Mouse (Mus musculus) gastrocnemius, adult 8-10 months (tissue): Measurements from ENCODE around the gene Hist1h4h. TPM values are rescaled to one million over a fixed set of nuclear protein-coding genes. Genes with fewer than 3 reads are reported as not detected.
"Not testable (repeated sequence)": the region's sequence is repeated elsewhere in the genome, so short reads cannot be mapped to it uniquely, and the experiment has no call there.

ENCODE experiments used
- DNase-seq, 2 experiments: peaks; one replicate each; pipeline ENCODE4 v3.0.0; 2022; ENCODE audit warnings: low spot score in 2 of 2
- total RNA-seq, 4 experiments: library from RNA; stranded (reverse); gene quantifications; 2 replicates each; pipeline ENCODE4 v1.2.4; 2022

The Hist1h4h gene
- total RNA-seq, 4 experiments from 2014 or later: 131 to 174 (median 160) TPM

GRCm38 (mm10) chr13:23534368-23535131 is 3.7 kb downstream of the Hist1h4h start:
- DNase-seq: no peak

GRCm38 (mm10) chr13:23535137-23536075 is 4.6 kb downstream of the Hist1h4h start, which contains the start of gene Hist1h3g:
Hist1h3g (plus strand) TSS chr13:23535422.
- DNase-seq: peak; percentile 51 to 60

GRCm38 (mm10) chr13:23536076-23536822 is 5.4 kb downstream of the Hist1h4h start:
- DNase-seq: no peak

GRCm38 (mm10) chr13:23537006-23537710 is 6.3 kb downstream of the Hist1h4h start:
- DNase-seq: no peak

- no peak for DNase-seq
Measured at GRCm38 (mm10) chr13:23538249-23538648, 7.4 kb downstream of the Hist1h4h start.

GRCm38 (mm10) chr13:23539821-23540220 is 9.0 kb downstream of the Hist1h4h start:
- not testable (repeated sequence) for DNase-seq

- no peak for DNase-seq
Measured at GRCm38 (mm10) chr13:23541497-23541896, 10.6 kb downstream of the Hist1h4h start.

- DNase-seq: not testable (repeated sequence)
Measured at GRCm38 (mm10) chr13:23542225-23542980, 11.6 kb downstream of the Hist1h4h start.

- peak in 1 of 2 experiments; percentile 37 for DNase-seq
Measured at GRCm38 (mm10) chr13:23542999-23543607, 12.3 kb downstream of the Hist1h4h start, which contains the start of gene Hist1h2bh. Hist1h2bh (minus strand) TSS chr13:23543392.

GRCm38 (mm10) chr13:23543965-23544786 is 13.3 kb downstream of the Hist1h4h start, which contains the start of gene Hist1h3f:
Hist1h3f (plus strand) TSS chr13:23544052.
- peak; percentile 26 to 44 for DNase-seq

- DNase-seq: not testable (repeated sequence)
Measured at GRCm38 (mm10) chr13:23544787-23545120, 13.9 kb downstream of the Hist1h4h start.

GRCm38 (mm10) chr13:23546694-23547093 is 15.8 kb downstream of the Hist1h4h start:
- no peak for DNase-seq

- DNase-seq: no peak
Measured at GRCm38 (mm10) chr13:23550761-23551145, 19.9 kb downstream of the Hist1h4h start.

- peak in 1 of 2 experiments; percentile 52 for DNase-seq
Measured at GRCm38 (mm10) chr13:23551146-23551834, 20.4 kb downstream of the Hist1h4h start, which contains the start of gene Hist1h4f. Hist1h4f (minus strand) TSS chr13:23551648.

GRCm38 (mm10) chr13:23551931-23552914 is 21.4 kb downstream of the Hist1h4h start:
- DNase-seq: no peak

- DNase-seq: no peak
Measured at GRCm38 (mm10) chr13:23552962-23553361, 22.1 kb downstream of the Hist1h4h start, which contains the start of gene Hist1h1d. Hist1h1d (plus strand) TSS chr13:23553262.
